Mouse (Mus musculus) midbrain, embryonic 11.5 days (tissue): ENCODE measurements around the gene Rheb. TPM values are rescaled to one million over a fixed set of nuclear protein-coding genes. Genes with fewer than 3 reads are reported as not detected.
"Not testable (repeated sequence)": the region's sequence is repeated elsewhere in the genome, so short reads cannot be mapped to it uniquely, and the experiment has no call there.

Experiments
- ATAC-seq: fragments of 200-750 bp; cut with Nextera tagmentation; 2 replicates; pipeline ENCODE4 v1.8.0; 2017; ENCODE audit warnings: moderate TSS enrichment, moderate library complexity; ENCODE audit not compliant: low FRiP score
- DNase-seq: peaks from one replicate; pipeline ENCODE4 v3.0.0; 2015; ENCODE audit warnings: low spot score; ENCODE audit errors: missing footprints
- H3K27ac ChIP-seq: fragments of 300-500 bp; sonication (generic); 2 replicates; pipeline ENCODE4 v1.5.1; 2014; ENCODE audit warnings: low read depth, low read length
- H3K27me3 ChIP-seq: fragments of 300-500 bp; sonication (generic); 2 replicates; pipeline ENCODE4 v1.6.1; 2014; ENCODE audit warnings: mild to moderate bottlenecking, low read length, moderate library complexity, mixed read lengths; ENCODE audit not compliant: control insufficient read depth, insufficient read depth
- H3K36me3 ChIP-seq: fragments of 300-500 bp; sonication (generic); 2 replicates; pipeline ENCODE4 v1.6.1; 2014; ENCODE audit warnings: mild to moderate bottlenecking, low read length, moderate library complexity, mixed read lengths; ENCODE audit not compliant: control insufficient read depth, insufficient read depth
- H3K4me1 ChIP-seq: fragments of 300-500 bp; sonication (generic); 2 replicates; pipeline ENCODE4 v1.6.1; 2014; ENCODE audit warnings: low read length; ENCODE audit not compliant: control insufficient read depth, insufficient read depth
- H3K4me2 ChIP-seq: fragments of 300-500 bp; sonication (generic); 2 replicates; pipeline ENCODE4 v1.6.1; 2014; ENCODE audit warnings: mild to moderate bottlenecking, moderate library complexity
- H3K4me3 ChIP-seq: fragments of 300-500 bp; sonication (generic); 2 replicates; pipeline ENCODE4 v1.5.1; 2014; ENCODE audit warnings: low read depth, low read length
- H3K9ac ChIP-seq: fragments of 300-500 bp; sonication (generic); 2 replicates; pipeline ENCODE4 v1.6.1; 2014; ENCODE audit warnings: low read length
- H3K9me3 ChIP-seq: fragments of 300-500 bp; sonication (generic); 2 replicates; pipeline ENCODE4 v1.6.1; 2016; ENCODE audit warnings: low read length; ENCODE audit not compliant: control insufficient read depth
- WGBS: fragments of 180-500 bp; shearing (Covaris S2); extraction: QIAGEN DNeasy Blood & Tissue Kit; methylation state at CpG from one replicate; pipeline ENCODE4 v1.1.7; 2014; 5-methylcytosine and 5-hydroxymethylcytosine counted together
- polyA plus RNA-seq: library from polyadenylated mRNA; unstranded; fragments of >200 nt; fragmentation: Nextera tagmentation; extraction: Ambion mirVana; gene quantifications from 2 replicates; pipeline ENCODE4 v1.2.1, GENCODE M21; 2014

Gene Rheb
- polyA plus RNA-seq, 1 experiment from 2014 or later = 207 TPM

DNA sequence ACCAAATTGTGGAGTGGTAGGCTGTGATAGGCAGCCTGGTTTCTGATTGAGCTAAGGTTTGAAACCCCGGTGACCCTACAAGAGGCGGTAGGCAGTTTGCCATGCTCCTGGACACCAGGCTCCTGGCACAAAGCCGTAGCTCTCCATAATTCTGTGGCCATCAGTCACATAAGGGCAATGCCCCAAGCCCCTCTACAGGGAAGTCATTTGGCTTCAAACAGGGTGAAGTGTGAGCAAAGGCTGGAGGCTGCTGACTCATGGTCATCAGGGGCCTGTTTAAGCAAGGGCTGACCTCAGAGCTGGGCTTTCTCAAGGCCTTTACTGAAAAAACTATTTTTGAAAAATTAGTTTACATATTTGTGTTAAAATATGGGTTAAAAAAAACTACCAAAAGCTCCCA is 11.8 kb upstream of the Rheb start:
- H3K4me2 ChIP-seq = no peak overlapping the region
- no peaks in the 10 kb centered on the region for H3K4me1 ChIP-seq
- WGBS = 99% methylated on average over 3 of the region's 3 CpGs
- no peak overlapping the region for H3K27ac ChIP-seq
- H3K9me3 ChIP-seq = no peaks in the 10 kb centered on the region
- ATAC-seq = no peak
- DNase-seq = no peak
- no peaks in the 10 kb centered on the region for H3K27me3 ChIP-seq
- no peak overlapping the region for H3K4me3 ChIP-seq
- no peak overlapping the region for H3K9ac ChIP-seq
- no peaks in the 10 kb centered on the region for H3K36me3 ChIP-seq

DNA sequence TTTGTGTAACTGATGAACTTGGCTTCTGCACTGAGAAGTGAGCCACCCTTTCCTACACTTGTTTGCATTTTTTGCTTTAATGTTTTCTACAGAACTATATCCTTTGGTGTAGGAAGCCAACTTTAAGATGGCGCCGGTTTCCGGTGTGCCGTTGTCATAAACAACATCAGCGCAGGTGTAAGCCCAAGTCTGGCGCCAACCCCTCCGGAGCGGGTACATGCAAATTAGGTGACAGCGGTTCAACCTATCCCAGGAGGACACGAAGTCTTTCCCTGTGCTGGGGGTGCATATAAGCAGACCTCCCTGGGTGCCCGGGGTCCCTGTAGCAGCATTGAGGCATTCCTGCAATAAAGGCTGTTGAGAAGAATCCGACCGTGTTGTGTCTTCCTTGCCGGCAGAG is 5.8 kb upstream of the Rheb start:
- not testable (repeated sequence) for H3K4me2 ChIP-seq, DNase-seq, H3K27ac ChIP-seq, H3K9me3 ChIP-seq, H3K4me3 ChIP-seq, H3K27me3 ChIP-seq, H3K9ac ChIP-seq, H3K4me1 ChIP-seq, H3K36me3 ChIP-seq, ATAC-seq
- WGBS = 86% methylated on average over 14 of the region's 14 CpGs

DNA sequence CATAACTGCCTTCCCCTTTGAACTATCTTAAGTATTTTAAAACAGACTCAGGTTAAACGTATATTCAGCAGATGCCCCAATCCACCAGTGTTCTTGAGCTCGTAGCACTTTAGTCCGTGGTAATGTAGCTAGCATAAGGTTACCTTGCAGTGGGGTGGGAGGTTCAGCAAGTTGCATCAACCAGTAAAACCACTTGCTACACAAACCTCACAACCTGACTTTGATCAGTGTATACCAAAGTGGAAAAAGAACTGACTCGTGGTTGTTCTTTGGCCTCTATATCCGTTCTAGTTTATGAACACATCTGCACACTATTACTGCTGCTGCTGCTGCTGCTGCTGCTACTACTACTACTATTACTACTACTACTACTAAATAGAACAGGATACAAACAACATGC is 1.4 kb upstream of the Rheb start:
- ATAC-seq (no peak), DNase-seq (no peak)
- Histone ChIP-seq H3K4me1 (peaks cover 16% of the 10 kb centered on the region), H3K27me3 (no peaks in the 10 kb centered on the region), H3K4me3 (no peak overlapping the region), H3K9ac (no peak overlapping the region), H3K4me2 (no peak overlapping the region), H3K36me3 (no peaks in the 10 kb centered on the region), H3K9me3 (no peaks in the 10 kb centered on the region), H3K27ac (no peak overlapping the region)
- WGBS = 94% methylated on average over 5 of the region's 5 CpGs

DNA sequence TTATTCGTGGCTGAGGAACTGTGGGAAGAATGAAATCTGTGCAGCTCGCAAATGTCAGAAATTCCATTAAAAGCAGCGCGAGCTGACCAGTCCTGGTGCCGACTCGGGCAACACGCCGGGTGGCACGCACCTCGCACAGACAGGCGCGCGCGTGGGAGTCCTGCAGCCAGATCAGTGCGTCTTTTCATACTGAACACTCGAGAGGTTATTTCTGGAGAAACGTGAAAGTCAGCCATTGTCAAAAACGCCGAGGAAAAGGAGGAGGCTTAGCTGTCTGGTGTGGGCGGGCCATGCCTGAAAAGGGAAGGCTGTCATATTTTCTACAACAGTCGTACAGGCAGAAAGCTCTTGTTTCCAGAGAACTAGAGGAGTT is 665 bp upstream of the Rheb start:
- no peaks in the 10 kb centered on the region for H3K27me3 ChIP-seq
- H3K27ac ChIP-seq = peak overlapping the region; percentile 67; the same call in 1 of the 2 replicates
- no peaks in the 10 kb centered on the region for H3K9me3 ChIP-seq
- ATAC-seq (peak; percentile 48), DNase-seq (peak; percentile 95)
- 2% methylated on average over 21 of the region's 21 CpGs for WGBS
- H3K4me3 ChIP-seq = peak overlapping the region; percentile 94
- H3K36me3 ChIP-seq = no peaks in the 10 kb centered on the region
- H3K4me1 ChIP-seq = peaks cover 16% of the 10 kb centered on the region
- H3K9ac ChIP-seq = peak overlapping the region; percentile 73
- peak overlapping the region; percentile 90 for H3K4me2 ChIP-seq

DNA sequence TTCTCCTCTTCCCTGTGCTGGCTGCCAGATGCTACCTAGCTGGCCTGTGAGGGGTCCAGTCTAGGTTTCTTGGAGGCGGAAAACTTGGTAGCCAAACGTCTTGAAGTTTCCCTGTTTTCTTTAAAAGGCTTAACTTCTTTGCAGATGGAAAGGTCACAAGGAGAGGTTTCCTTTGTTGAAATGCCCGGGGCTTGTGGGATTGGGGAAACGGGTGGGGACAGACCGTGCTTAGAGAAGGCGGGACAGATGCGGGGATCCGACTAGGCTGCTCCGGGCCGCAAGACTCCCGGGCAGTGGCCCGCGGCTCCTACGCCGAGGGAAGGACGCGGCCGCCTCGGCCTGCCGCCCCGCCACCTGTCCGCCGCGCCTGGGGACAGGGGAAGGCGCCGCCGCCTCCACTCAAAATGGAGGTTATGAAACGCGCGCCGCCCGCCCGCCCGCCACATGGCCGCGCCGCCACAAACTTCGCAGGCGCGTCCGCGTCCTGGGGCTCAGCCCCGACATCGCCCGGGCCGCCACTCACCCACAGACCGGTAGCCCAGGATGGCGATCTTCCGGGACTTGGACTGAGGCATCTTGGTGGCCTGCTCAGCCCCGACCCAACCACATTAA is 656 bp downstream of the Rheb start:
- ATAC-seq = peak; percentile 10; the same call in 1 of the 2 replicates
- under 1% methylated on average over 50 of the region's 50 CpGs for WGBS
- Histone ChIP-seq H3K36me3 (no peaks in the 10 kb centered on the region), H3K4me3 (peak overlapping the region; percentile 94), H3K27ac (peak overlapping the region; percentile 98), H3K9me3 (no peaks in the 10 kb centered on the region), H3K9ac (peak overlapping the region; percentile 94), H3K4me2 (peak overlapping the region; percentile 91), H3K27me3 (no peaks in the 10 kb centered on the region), H3K4me1 (peaks cover 16% of the 10 kb centered on the region)
- DNase-seq = peak; percentile 95

DNA sequence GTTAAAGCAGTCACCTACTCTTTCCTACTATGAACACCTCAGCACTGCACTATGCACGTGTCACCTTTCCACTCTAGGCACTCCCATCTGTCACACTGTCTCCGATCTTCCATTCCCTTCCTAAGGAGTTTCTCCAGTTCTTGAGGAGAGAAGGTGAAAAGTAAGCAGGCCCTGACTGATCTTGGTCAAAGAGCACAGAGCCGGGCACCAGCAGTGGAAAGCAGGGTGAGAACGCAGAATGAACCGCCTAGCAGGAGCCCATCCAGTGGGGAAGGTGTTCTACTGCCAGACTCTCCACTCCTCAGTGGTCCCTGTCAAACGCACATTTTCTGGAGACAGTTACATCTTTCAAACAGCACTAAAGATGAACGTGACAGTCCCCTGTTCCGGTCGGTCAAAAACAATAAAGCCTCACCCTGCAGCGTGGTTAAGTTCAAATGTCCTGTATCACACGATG is 1.4 kb downstream of the Rheb start:
- H3K27me3 ChIP-seq = no peaks in the 10 kb centered on the region
- no peak for ATAC-seq
- peak overlapping the region; percentile 94 for H3K4me3 ChIP-seq
- H3K36me3 ChIP-seq = no peaks in the 10 kb centered on the region
- peaks cover 16% of the 10 kb centered on the region for H3K4me1 ChIP-seq
- H3K4me2 ChIP-seq = peak overlapping the region; percentile 91
- no peaks in the 10 kb centered on the region for H3K9me3 ChIP-seq
- DNase-seq = peak; percentile 87
- 27% methylated on average over 11 of the region's 11 CpGs for WGBS
- H3K27ac ChIP-seq = peak overlapping the region; percentile 98; the same call in 1 of the 2 replicates
- H3K9ac ChIP-seq = peak overlapping the region; percentile 94

DNA sequence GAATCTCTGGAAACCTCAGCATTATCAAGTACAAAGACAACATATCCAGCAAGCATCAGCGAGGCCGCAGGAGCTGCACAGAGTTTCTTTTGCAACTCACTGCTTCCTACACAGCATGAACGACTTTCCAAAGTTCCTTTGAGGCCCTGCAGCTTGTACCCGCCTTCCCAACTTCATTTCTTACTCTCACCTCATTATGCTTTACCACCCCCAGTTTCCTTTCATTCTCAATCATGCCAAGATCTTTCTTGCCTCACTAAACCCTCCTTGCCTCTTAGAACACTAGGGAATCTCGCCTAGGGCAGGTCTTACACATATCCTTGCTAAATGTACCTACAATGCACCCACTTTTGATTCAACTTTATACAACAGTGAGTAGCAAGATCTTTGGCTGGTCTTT is 7.9 kb downstream of the Rheb start:
- WGBS = 85% methylated on average over 5 of the region's 5 CpGs
- H3K4me1 ChIP-seq = no peaks in the 10 kb centered on the region
- ATAC-seq (no peak), DNase-seq (no peak)
- H3K9me3 ChIP-seq = no peaks in the 10 kb centered on the region
- H3K4me3 ChIP-seq = no peak overlapping the region
- H3K27me3 ChIP-seq = no peaks in the 10 kb centered on the region
- no peaks in the 10 kb centered on the region for H3K36me3 ChIP-seq
- H3K9ac ChIP-seq = no peak overlapping the region
- H3K4me2 ChIP-seq = no peak overlapping the region
- H3K27ac ChIP-seq = no peak overlapping the region

DNA sequence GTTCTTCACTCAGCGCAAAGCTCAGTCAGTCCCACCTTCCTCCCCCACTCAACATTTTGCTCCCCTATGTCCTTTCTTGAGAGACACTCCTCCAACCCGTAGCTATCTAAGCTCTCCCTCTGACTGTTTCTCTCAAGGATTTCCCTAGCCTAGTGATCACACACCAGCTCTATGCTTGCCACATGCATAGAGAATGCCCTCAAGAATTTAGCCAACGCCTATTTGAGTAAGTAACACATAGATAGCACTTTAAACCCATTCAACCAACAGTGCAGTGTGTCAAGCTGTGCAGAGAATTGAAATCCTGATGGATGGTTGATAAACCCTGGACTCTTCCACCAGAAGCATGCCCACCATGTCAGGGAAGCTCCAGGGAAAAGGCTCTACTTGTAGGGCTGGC is 10.5 kb downstream of the Rheb start:
- 91% methylated on average over 3 of the region's 3 CpGs for WGBS
- Histone ChIP-seq H3K9me3 (no peaks in the 10 kb centered on the region), H3K27me3 (no peaks in the 10 kb centered on the region), H3K4me2 (no peak overlapping the region), H3K4me1 (no peaks in the 10 kb centered on the region), H3K27ac (no peak overlapping the region), H3K9ac (no peak overlapping the region), H3K4me3 (no peak overlapping the region), H3K36me3 (no peaks in the 10 kb centered on the region)
- no peak for DNase-seq
- ATAC-seq = no peak

DNA sequence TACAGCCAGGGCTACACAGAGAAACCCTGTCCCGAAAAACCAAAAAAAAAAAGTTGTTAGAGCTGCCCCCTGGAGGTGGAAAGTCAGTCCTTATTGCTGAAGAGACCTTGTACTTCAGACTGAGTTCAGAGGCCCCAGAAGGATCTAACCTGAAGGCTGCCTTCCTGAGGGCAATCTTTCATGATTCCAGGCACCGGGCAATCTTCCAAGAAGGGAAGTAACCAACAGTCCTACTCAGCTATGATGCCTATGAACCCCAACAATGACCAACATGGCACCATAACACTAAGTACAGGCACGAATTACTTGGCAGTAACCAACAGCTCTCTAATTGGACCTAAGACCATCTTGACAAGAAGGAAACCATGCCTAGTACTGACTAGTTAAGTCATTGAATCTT is 14.0 kb downstream of the Rheb start:
- ATAC-seq = no peak
- 96% methylated on average over 3 of the region's 3 CpGs for WGBS
- H3K4me1 ChIP-seq = no peaks in the 10 kb centered on the region
- no peak overlapping the region for H3K4me2 ChIP-seq
- no peak for DNase-seq
- no peaks in the 10 kb centered on the region for H3K9me3 ChIP-seq
- H3K9ac ChIP-seq = no peak overlapping the region
- H3K36me3 ChIP-seq = no peaks in the 10 kb centered on the region
- no peaks in the 10 kb centered on the region for H3K27me3 ChIP-seq
- no peak overlapping the region for H3K27ac ChIP-seq
- no peak overlapping the region for H3K4me3 ChIP-seq
